Mouse (Mus musculus): ENCODE measurements at regions not wholly inside any gene's neighbourhood (a gene's known extent, or its start where the extent isn't known, plus 50 kb on each side); places are given as distances from the start of the nearest gene placed in this dataset.

- TF ChIP-seq CTCF (IDR thresholded peaks at IDR 0.05; ENCODE audit: control insufficient read depth, insufficient read depth, insufficient replicate concordance, low read depth, low read length), result no peak
- TF ChIP-seq POLR2A (IDR thresholded peaks at IDR 0.05; ENCODE audit: control insufficient read depth, low read depth, low read length), result no peak
These were observed 216.2 kb downstream of the Setd4 start for GRCm38 (mm10) chr16:93387578-93388116.
